Mouse (Mus musculus): ENCODE measurements around the gene Sema3f. TPM values are rescaled to one million over a fixed set of nuclear protein-coding genes. Genes with fewer than 3 reads are reported as not detected.

The Sema3f gene
- polyA plus RNA-seq, 1 experiment = 1.4 TPM

GRCm38 (mm10) chr9:107698611-107699190 is 11.6 kb downstream of the Sema3f start:
- Histone ChIP-seq H3K4me3 (no peak overlapping the region), H3ac (ENCODE audit: control insufficient read depth, insufficient read length) (no peak overlapping the region), H3K36me3 (ENCODE audit: control insufficient read depth, insufficient read depth) (no peaks in the 10 kb centered on the region), H3K27me3 (ENCODE audit: control insufficient read depth, insufficient read depth, insufficient read length) (no peaks in the 10 kb centered on the region), H3K4me2 (ENCODE audit: low read depth) (no peak overlapping the region), H3K79me2 (ENCODE audit: control insufficient read depth, insufficient read depth) (no peaks in the 10 kb centered on the region)
- TF ChIP-seq TCF3 (IDR thresholded peaks at IDR 0.05; ENCODE audit: insufficient read length, low read depth) (no peak), MYOG (IDR thresholded peaks at IDR 0.05; ENCODE audit: control insufficient read depth in 1 of 3, insufficient read depth in 1 of 3, insufficient read length in 2 of 3, low read depth in 2 of 3) (no peak), E2F4 (IDR thresholded peaks at IDR 0.05; ENCODE audit: insufficient read depth) (no peak), USF1 (IDR thresholded peaks at IDR 0.05; ENCODE audit: low read depth) (no peak)

GRCm38 (mm10) chr9:107697811-107698521 is 12.3 kb downstream of the Sema3f start:
- Histone ChIP-seq H3K79me2 (ENCODE audit: control insufficient read depth, insufficient read depth) (no peaks in the 10 kb centered on the region), H3ac (ENCODE audit: control insufficient read depth, insufficient read length) (no peak overlapping the region), H3K4me2 (ENCODE audit: low read depth) (no peak overlapping the region), H3K27me3 (ENCODE audit: control insufficient read depth, insufficient read depth, insufficient read length) (no peaks in the 10 kb centered on the region), H3K36me3 (ENCODE audit: control insufficient read depth, insufficient read depth) (no peaks in the 10 kb centered on the region), H3K4me3 (no peak overlapping the region)
- TF ChIP-seq SRF (IDR thresholded peaks at IDR 0.05; ENCODE audit: control insufficient read depth, insufficient read length, low read depth) (no peak), POLR2A (IDR thresholded peaks at IDR 0.05; ENCODE audit: insufficient read length, low read depth) (no peak), REST (IDR thresholded peaks at IDR 0.05; ENCODE audit: insufficient read depth, insufficient read length) (no peak), E2F4 (IDR thresholded peaks at IDR 0.05; ENCODE audit: insufficient read depth) (no peak), TCF12 (IDR thresholded peaks at IDR 0.05; ENCODE audit: insufficient read depth, poor library complexity, severe bottlenecking) (no peak), MYOD1 (IDR thresholded peaks at IDR 0.05; ENCODE audit: control insufficient read depth in 1 of 3, insufficient read length in 2 of 3, low read depth in 2 of 3) (no peak), TCF3 (IDR thresholded peaks at IDR 0.05; ENCODE audit: insufficient read length, low read depth) (no peak), MAX (IDR thresholded peaks at IDR 0.05; ENCODE audit: low read depth) (no peak), CEBPB (IDR thresholded peaks at IDR 0.05; ENCODE audit: insufficient read depth, poor library complexity, severe bottlenecking) (no peak), MYOG (IDR thresholded peaks at IDR 0.05; ENCODE audit: control insufficient read depth in 1 of 3, insufficient read depth in 1 of 3, insufficient read length in 2 of 3, low read depth in 2 of 3) (no peak), POLR2AphosphoS2 (IDR thresholded peaks at IDR 0.05; ENCODE audit: insufficient read length, low read depth) (no peak), USF1 (IDR thresholded peaks at IDR 0.05; ENCODE audit: low read depth) (no peak)

- no peak overlapping the region for H3K4me2 ChIP-seq (ENCODE audit: low read depth)
- H3K4me3 ChIP-seq = no peak overlapping the region
- no peaks in the 10 kb centered on the region for H3K79me2 ChIP-seq (ENCODE audit: control insufficient read depth, insufficient read depth)
- no peaks in the 10 kb centered on the region for H3K36me3 ChIP-seq (ENCODE audit: control insufficient read depth, insufficient read depth)
- H3ac ChIP-seq (ENCODE audit: control insufficient read depth, insufficient read length) = no peak overlapping the region
- H3K27me3 ChIP-seq (ENCODE audit: control insufficient read depth, insufficient read depth, insufficient read length) = peaks cover 5% of the 10 kb centered on the region
- TF ChIP-seq TCF3 (IDR thresholded peaks at IDR 0.05; ENCODE audit: insufficient read length, low read depth) (no peak), POLR2A (IDR thresholded peaks at IDR 0.05; ENCODE audit: insufficient read length, low read depth) (no peak), CEBPB (IDR thresholded peaks at IDR 0.05; ENCODE audit: insufficient read depth, poor library complexity, severe bottlenecking) (no peak), REST (IDR thresholded peaks at IDR 0.05; ENCODE audit: insufficient read depth, insufficient read length) (no peak), SRF (IDR thresholded peaks at IDR 0.05; ENCODE audit: control insufficient read depth, insufficient read length, low read depth) (no peak), E2F4 (IDR thresholded peaks at IDR 0.05; ENCODE audit: insufficient read depth) (no peak), MYOD1 (IDR thresholded peaks at IDR 0.05; ENCODE audit: control insufficient read depth in 1 of 3, insufficient read length in 2 of 3, low read depth in 2 of 3) (no peak), USF1 (IDR thresholded peaks at IDR 0.05; ENCODE audit: low read depth) (no peak), TCF12 (IDR thresholded peaks at IDR 0.05; ENCODE audit: insufficient read depth, poor library complexity, severe bottlenecking) (no peak), MAX (IDR thresholded peaks at IDR 0.05; ENCODE audit: low read depth) (no peak), MYOG (IDR thresholded peaks at IDR 0.05; ENCODE audit: control insufficient read depth in 1 of 3, insufficient read depth in 1 of 3, insufficient read length in 2 of 3, low read depth in 2 of 3) (no peak), POLR2AphosphoS2 (IDR thresholded peaks at IDR 0.05; ENCODE audit: insufficient read length, low read depth) (no peak)
These were observed 13.2 kb downstream of the Sema3f start for GRCm38 (mm10) chr9:107696845-107697610.

- Histone ChIP-seq H3K4me3 (no peak overlapping the region), H3K79me2 (ENCODE audit: control insufficient read depth, insufficient read depth) (no peaks in the 10 kb centered on the region), H3ac (ENCODE audit: control insufficient read depth, insufficient read length) (no peak overlapping the region), H3K27me3 (ENCODE audit: control insufficient read depth, insufficient read depth, insufficient read length) (peaks cover 14% of the 10 kb centered on the region), H3K36me3 (ENCODE audit: control insufficient read depth, insufficient read depth) (no peaks in the 10 kb centered on the region), H3K4me2 (ENCODE audit: low read depth) (no peak overlapping the region)
- TF ChIP-seq USF1 (IDR thresholded peaks at IDR 0.05; ENCODE audit: low read depth) (no peak), SRF (IDR thresholded peaks at IDR 0.05; ENCODE audit: control insufficient read depth, insufficient read length, low read depth) (no peak), POLR2AphosphoS2 (IDR thresholded peaks at IDR 0.05; ENCODE audit: insufficient read length, low read depth) (no peak), POLR2A (IDR thresholded peaks at IDR 0.05; ENCODE audit: insufficient read length, low read depth) (no peak), E2F4 (IDR thresholded peaks at IDR 0.05; ENCODE audit: insufficient read depth) (no peak), MYOG (IDR thresholded peaks at IDR 0.05; ENCODE audit: control insufficient read depth in 1 of 3, insufficient read depth in 1 of 3, insufficient read length in 2 of 3, low read depth in 2 of 3) (no peak), CEBPB (IDR thresholded peaks at IDR 0.05; ENCODE audit: insufficient read depth, poor library complexity, severe bottlenecking) (no peak)
These were observed 14.2 kb downstream of the Sema3f start for GRCm38 (mm10) chr9:107696106-107696479.

Measured in myocyte (in vitro differentiated cells).